Mouse (Mus musculus) liver, postnatal 0 days (tissue): ENCODE data around the gene Poldip3.

ENCODE experiments used
- CTCF ChIP-seq: sonication (generic); IDR thresholded peaks from 2 replicates; pipeline ENCODE4 v1.5.1; 2016; ENCODE audit warnings: antibody characterized with exemption, low read depth
- EP300 ChIP-seq: IDR thresholded peaks from 2 replicates; pipeline ENCODE4 v1.6.1; 2016; ENCODE audit warnings: antibody characterized with exemption, low read depth, mild to moderate bottlenecking

GRCm38 (mm10) chr15:83157667-83158064, 8.5 kb upstream of the Poldip3 start:
- TF ChIP-seq CTCF = no peak
- TF ChIP-seq EP300 = no peak
